Mouse (Mus musculus): ENCODE results near the gene Olfr548-ps1. TPM values are rescaled to one million over a fixed set of nuclear protein-coding genes. Genes with fewer than 3 reads are reported as not detected.

The Olfr548-ps1 gene
- polyA plus RNA-seq, 1 experiment from 2014 or later, result not detected

DNA sequence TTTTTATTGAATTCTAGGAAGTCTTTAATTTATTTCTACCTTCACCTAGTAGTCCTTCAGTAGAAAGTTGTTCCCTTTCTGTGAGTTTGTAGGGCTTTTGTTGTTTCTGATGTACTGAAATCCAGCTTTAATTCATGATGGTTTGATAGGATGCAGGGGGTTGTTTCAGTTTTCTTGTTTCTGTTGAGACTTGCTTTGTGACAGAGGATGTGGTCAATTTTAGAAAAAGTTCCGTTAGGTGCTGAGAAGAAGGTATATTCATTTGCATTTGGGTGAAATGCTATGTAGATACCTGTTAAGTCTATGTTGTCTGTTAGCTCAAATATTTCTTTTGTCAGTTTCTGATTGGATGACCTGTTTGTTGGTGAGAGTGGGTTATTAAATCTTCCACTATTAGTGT, 11.6 kb upstream of the Olfr548-ps1 start:
- no peak for ATAC-seq
- TF ChIP-seq CTCF (IDR thresholded peaks at IDR 0.05; ENCODE audit: low read depth), result no peak
- no peak overlapping the region for H3K4me3 ChIP-seq (ENCODE audit: low read depth, low read length)
- H3K4me1 ChIP-seq (replicated peaks; ENCODE audit: control insufficient read depth, insufficient read depth, low read length), result no peaks in the 10 kb centered on the region
- H3K27me3 ChIP-seq (replicated peaks; ENCODE audit: control insufficient read depth, insufficient read depth, low read length), result no peaks in the 10 kb centered on the region
- H3K9ac ChIP-seq (ENCODE audit: low read depth, low read length), result no peak overlapping the region
- no peak overlapping the region for H3K27ac ChIP-seq (ENCODE audit: low read depth, low read length)
- no peaks in the 10 kb centered on the region for H3K36me3 ChIP-seq (ENCODE audit: control insufficient read depth, insufficient read depth)
- no peaks in the 10 kb centered on the region for H3K9me3 ChIP-seq (ENCODE audit: control insufficient read depth)
- 86% methylated on average over 1 of the region's 1 CpGs for WGBS
- H3K4me2 ChIP-seq (replicated peaks; ENCODE audit: low read depth), result no peak overlapping the region

GRCm38 (mm10) chr7:102534449-102534848, 6.2 kb upstream of the Olfr548-ps1 start, which contains the start of gene Olfr547:
Gene Olfr547 (plus strand): TSS chr7:102534749.
- H3K27ac ChIP-seq (ENCODE audit: low read depth, low read length), result no peak within 1 kb of the TSS
- ATAC-seq, result no peak
- no peak within 1 kb of the TSS for H3K9ac ChIP-seq (ENCODE audit: low read depth, low read length)
- no peaks in the 10 kb centered on the region for H3K36me3 ChIP-seq (ENCODE audit: control insufficient read depth, insufficient read depth)
- no peaks in the 10 kb centered on the region for H3K4me1 ChIP-seq (replicated peaks; ENCODE audit: control insufficient read depth, insufficient read depth, low read length)
- no peak for TF ChIP-seq CTCF (IDR thresholded peaks at IDR 0.05; ENCODE audit: low read depth)
- WGBS, result 79% methylated on average over 1 of the region's 1 CpGs
- H3K4me2 ChIP-seq (replicated peaks; ENCODE audit: low read depth), result no peak within 1 kb of the TSS
- H3K4me3 ChIP-seq (ENCODE audit: low read depth, low read length), result no peak within 1 kb of the TSS
- no peaks in the 10 kb centered on the region for H3K9me3 ChIP-seq (ENCODE audit: control insufficient read depth)
- no peaks in the 10 kb centered on the region for H3K27me3 ChIP-seq (replicated peaks; ENCODE audit: control insufficient read depth, insufficient read depth, low read length)

DNA sequence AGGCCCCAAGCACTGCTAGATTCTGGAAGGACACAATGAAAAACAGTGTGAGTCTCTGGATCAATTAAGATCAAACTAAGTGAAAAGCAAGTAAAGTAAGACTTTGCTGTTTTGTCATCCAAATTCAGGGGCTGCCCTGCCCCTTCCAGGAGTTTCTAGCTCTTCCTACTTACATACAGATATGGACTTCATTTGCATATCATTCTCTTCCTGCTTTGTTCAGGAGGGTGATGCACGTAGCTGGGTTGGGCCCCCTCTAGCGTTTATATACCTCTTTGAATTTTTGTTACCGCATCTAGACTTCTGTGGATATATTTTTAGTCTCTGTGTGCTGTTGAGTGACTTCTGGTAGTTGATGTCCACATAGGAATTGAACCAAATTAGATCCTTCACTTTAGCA, 555 bp downstream of the Olfr548-ps1 start:
- no peaks in the 10 kb centered on the region for H3K27me3 ChIP-seq (replicated peaks; ENCODE audit: control insufficient read depth, insufficient read depth, low read length)
- ATAC-seq, result no peak
- H3K4me3 ChIP-seq (ENCODE audit: low read depth, low read length), result no peak overlapping the region
- no peak overlapping the region for H3K27ac ChIP-seq (ENCODE audit: low read depth, low read length)
- TF ChIP-seq CTCF (IDR thresholded peaks at IDR 0.05; ENCODE audit: low read depth), result no peak
- H3K4me2 ChIP-seq (replicated peaks; ENCODE audit: low read depth), result no peak overlapping the region
- H3K9ac ChIP-seq (ENCODE audit: low read depth, low read length), result no peak overlapping the region
- H3K4me1 ChIP-seq (replicated peaks; ENCODE audit: control insufficient read depth, insufficient read depth, low read length), result no peaks in the 10 kb centered on the region
- WGBS, result 55% methylated on average over 3 of the region's 3 CpGs
- H3K9me3 ChIP-seq (ENCODE audit: control insufficient read depth), result no peaks in the 10 kb centered on the region
- no peaks in the 10 kb centered on the region for H3K36me3 ChIP-seq (ENCODE audit: control insufficient read depth, insufficient read depth)

DNA sequence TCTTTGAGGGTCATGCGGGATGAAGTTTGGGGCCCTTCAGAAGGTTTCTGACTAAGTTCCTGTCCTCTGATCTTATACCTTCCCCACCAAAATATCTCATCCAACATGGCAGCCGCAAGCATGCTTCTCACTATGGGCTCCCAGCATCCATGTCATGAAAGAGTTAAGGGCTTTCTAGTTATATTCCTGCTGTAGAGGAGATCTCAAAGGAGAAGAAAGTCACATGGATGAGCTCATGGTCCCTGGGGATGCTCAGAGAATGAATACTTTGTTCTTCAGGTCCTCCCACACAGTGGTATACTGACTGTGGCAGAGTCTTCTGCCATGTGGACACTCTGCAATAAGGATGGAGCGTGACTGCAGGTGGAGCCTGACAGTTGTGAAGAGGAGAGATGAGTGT, 8.9 kb downstream of the Olfr548-ps1 start, which contains the start of gene Olfr549:
Olfr549 (plus strand) TSS at position 301 of the 400 bp plus-strand sequence.
- H3K27me3 ChIP-seq (replicated peaks; ENCODE audit: control insufficient read depth, insufficient read depth, low read length), result no peaks in the 10 kb centered on the region
- H3K4me1 ChIP-seq (replicated peaks; ENCODE audit: control insufficient read depth, insufficient read depth, low read length), result no peaks in the 10 kb centered on the region
- ATAC-seq, result no peak
- whole genome bisulfite sequencing, result 89% methylated on average over 3 of the region's 3 CpGs
- no peak within 1 kb of the TSS for H3K9ac ChIP-seq (ENCODE audit: low read depth, low read length)
- H3K36me3 ChIP-seq (ENCODE audit: control insufficient read depth, insufficient read depth), result no peaks in the 10 kb centered on the region
- H3K27ac ChIP-seq (ENCODE audit: low read depth, low read length), result no peak within 1 kb of the TSS
- no peak within 1 kb of the TSS for H3K4me3 ChIP-seq (ENCODE audit: low read depth, low read length)
- H3K4me2 ChIP-seq (replicated peaks; ENCODE audit: low read depth), result no peak within 1 kb of the TSS
- H3K9me3 ChIP-seq (ENCODE audit: control insufficient read depth), result no peaks in the 10 kb centered on the region
- no peak for TF ChIP-seq CTCF (IDR thresholded peaks at IDR 0.05; ENCODE audit: low read depth)

DNA sequence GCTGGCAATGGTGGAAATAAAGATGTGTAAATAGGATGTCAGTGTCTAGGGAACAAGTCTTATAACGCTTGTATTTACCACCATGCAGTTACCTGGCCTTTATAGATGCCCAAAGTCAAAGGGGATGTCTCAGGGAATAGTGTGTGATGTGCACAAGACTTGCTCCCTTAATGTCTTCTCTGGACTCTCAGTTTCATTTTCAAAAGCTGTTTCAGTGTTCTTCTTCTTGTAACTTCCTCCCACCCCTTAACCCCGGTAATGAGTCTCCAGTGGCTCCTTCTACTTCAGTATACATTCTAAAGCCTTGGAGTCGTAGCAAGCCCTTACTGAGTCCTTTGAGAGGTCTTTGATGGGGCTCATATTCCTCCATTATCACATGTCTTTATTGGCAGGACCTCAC, 12.6 kb downstream of the Olfr548-ps1 start:
- no peak overlapping the region for H3K4me3 ChIP-seq (ENCODE audit: low read depth, low read length)
- H3K9me3 ChIP-seq (ENCODE audit: control insufficient read depth), result no peaks in the 10 kb centered on the region
- no peak overlapping the region for H3K9ac ChIP-seq (ENCODE audit: low read depth, low read length)
- no peaks in the 10 kb centered on the region for H3K36me3 ChIP-seq (ENCODE audit: control insufficient read depth, insufficient read depth)
- no peak overlapping the region for H3K27ac ChIP-seq (ENCODE audit: low read depth, low read length)
- H3K27me3 ChIP-seq (replicated peaks; ENCODE audit: control insufficient read depth, insufficient read depth, low read length), result no peaks in the 10 kb centered on the region
- WGBS, result 76% methylated on average over 3 of the region's 3 CpGs
- TF ChIP-seq CTCF (IDR thresholded peaks at IDR 0.05; ENCODE audit: low read depth), result no peak
- H3K4me1 ChIP-seq (replicated peaks; ENCODE audit: control insufficient read depth, insufficient read depth, low read length), result no peaks in the 10 kb centered on the region
- H3K4me2 ChIP-seq (replicated peaks; ENCODE audit: low read depth), result no peak overlapping the region
- no peak for ATAC-seq

DNA sequence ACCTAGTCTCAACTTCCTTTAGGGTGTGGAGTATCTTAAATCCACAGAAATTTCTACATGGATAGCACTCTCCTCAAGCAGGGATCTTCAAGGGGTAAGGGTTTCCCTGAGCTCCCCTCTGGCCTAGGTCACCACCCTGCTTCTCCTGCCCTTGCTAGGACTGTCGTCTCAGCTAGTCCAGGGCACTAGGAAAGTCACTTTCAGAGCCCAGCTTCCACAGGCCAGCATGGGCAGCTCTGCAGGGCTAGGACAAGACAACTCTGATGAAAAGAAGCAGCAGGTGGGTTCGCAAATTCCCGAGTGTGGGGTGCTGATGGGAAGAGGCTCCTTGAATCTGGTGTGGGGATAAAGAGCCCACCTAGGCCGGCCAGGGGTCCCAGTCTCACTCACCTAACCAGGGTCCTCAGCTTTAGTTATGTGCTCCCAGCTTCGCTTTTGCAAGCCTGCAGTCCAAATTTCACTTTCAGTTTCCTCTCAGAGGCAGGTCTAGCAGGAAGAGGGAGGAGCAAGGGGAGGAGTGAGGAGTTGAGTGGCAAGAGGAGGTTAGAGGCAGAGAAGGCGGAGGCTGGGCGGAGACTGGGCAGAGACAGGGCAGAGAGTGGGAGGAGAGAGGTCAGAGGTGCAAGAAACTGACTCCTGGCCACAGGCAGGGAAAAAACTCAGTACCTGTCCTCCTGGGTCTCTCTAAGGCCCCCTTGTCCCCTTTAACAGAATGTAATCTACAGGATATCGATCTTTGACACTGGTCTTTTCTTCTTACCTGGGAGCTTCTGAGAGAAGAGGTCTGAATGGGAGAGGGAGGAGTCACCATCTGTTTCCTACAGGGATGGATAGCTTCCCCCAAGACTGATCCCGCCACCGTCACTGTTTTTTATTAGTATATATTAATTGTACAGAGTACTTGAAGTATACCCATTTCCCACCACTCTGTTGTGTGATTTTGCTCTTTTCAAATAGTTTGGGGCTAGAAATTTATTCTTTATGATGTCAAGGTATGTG, 24.6 kb downstream of the Olfr548-ps1 start, which contains the start of gene Trim21:
Trim21 (minus strand) TSS at position 488 of the 999 bp plus-strand sequence.
- 11% methylated on average over 10 of the region's 10 CpGs for WGBS
- no peak for TF ChIP-seq CTCF (IDR thresholded peaks at IDR 0.05; ENCODE audit: low read depth)
- no peaks in the 10 kb centered on the region for H3K27me3 ChIP-seq (replicated peaks; ENCODE audit: control insufficient read depth, insufficient read depth, low read length)
- H3K4me2 ChIP-seq (replicated peaks; ENCODE audit: low read depth), result peak within 1 kb of the TSS; percentile 73
- no peaks in the 10 kb centered on the region for H3K9me3 ChIP-seq (ENCODE audit: control insufficient read depth)
- peak within 1 kb of the TSS; percentile 78 for H3K4me3 ChIP-seq (ENCODE audit: low read depth, low read length)
- no peaks in the 10 kb centered on the region for H3K4me1 ChIP-seq (replicated peaks; ENCODE audit: control insufficient read depth, insufficient read depth, low read length)
- ATAC-seq, result peak; percentile 99
- H3K9ac ChIP-seq (ENCODE audit: low read depth, low read length), result peak within 1 kb of the TSS; percentile 59
- peaks cover 25% of the 10 kb centered on the region for H3K36me3 ChIP-seq (ENCODE audit: control insufficient read depth, insufficient read depth)
- H3K27ac ChIP-seq (ENCODE audit: low read depth, low read length), result 0 out of 2 replicates have a peak within 1 kb of the TSS, but pooled peaks have one; percentile 54

Measured in intestine, postnatal 0 days (tissue).